Mouse (Mus musculus) MEL (cell line): Measurements from ENCODE around the gene Smurf1. TPM values are rescaled to one million over a fixed set of nuclear protein-coding genes. Genes with fewer than 3 reads are reported as not detected.
A peak's percentile ranks its signal among the peaks of the same experiment; 100 is the strongest.

ENCODE experiments used
- DNase-seq: peaks from one replicate; pipeline ENCODE4 v3.0.0; 2011; ENCODE audit warnings: low read depth, low spot score
- H3K27ac ChIP-seq: 2 replicates; pipeline ENCODE4 v1.5.1; 2012; ENCODE audit warnings: low read depth, mild to moderate bottlenecking, control low read depth, low read length, moderate library complexity; ENCODE audit not compliant: control insufficient read depth
- H3K27me3 ChIP-seq, 2 experiments: fragments of 150-350 bp in 1 of 2; sonication (generic) in 1 of 2; 2 replicates each; pipeline ENCODE4 v1.6.1; 2012; ENCODE audit warnings: low read length in 2 of 2, mild to moderate bottlenecking in 2 of 2, improper control_type of control experiment in 1 of 2, moderate library complexity in 1 of 2; ENCODE audit not compliant: insufficient read depth in 2 of 2, control insufficient read depth in 1 of 2
- H3K36me3 ChIP-seq, 2 experiments: 2 replicates each; pipeline ENCODE4 v1.6.1; 2012 to 2014; ENCODE audit warnings: low read length in 2 of 2, improper control_type of control experiment in 1 of 2, inconsistent platforms in 1 of 2, mild to moderate bottlenecking in 1 of 2; ENCODE audit not compliant: insufficient read depth in 2 of 2, control insufficient read depth in 1 of 2
- H3K4me1 ChIP-seq, 2 experiments: fragments of 150-350 bp in 1 of 2; sonication (generic) in 1 of 2; 2 replicates each; pipeline ENCODE4 v1.6.1; 2012; ENCODE audit warnings: low read length in 2 of 2, improper control_type of control experiment in 1 of 2, mild to moderate bottlenecking in 1 of 2; ENCODE audit not compliant: insufficient read depth in 2 of 2, control insufficient read depth in 1 of 2
- H3K4me3 ChIP-seq, 2 experiments: fragments of 150-350 bp in 1 of 2; sonication (generic) in 1 of 2; 2 replicates each; pipeline ENCODE4 v1.5.1; 2012; ENCODE audit warnings: low read depth in 2 of 2, low read length in 2 of 2, mild to moderate bottlenecking in 2 of 2, moderate library complexity in 2 of 2, control low read depth in 1 of 2, improper control_type of control experiment in 1 of 2; ENCODE audit not compliant: control insufficient read depth in 1 of 2, insufficient read depth in 1 of 2
- H3K79me2 ChIP-seq: 2 replicates; pipeline ENCODE4 v1.6.1; 2012; ENCODE audit warnings: mild to moderate bottlenecking, low read length, moderate library complexity; ENCODE audit not compliant: control insufficient read depth, poor library complexity, insufficient read depth
- H3K9ac ChIP-seq: 2 replicates; pipeline ENCODE4 v1.6.1; 2012; ENCODE audit warnings: low read depth, mild to moderate bottlenecking, control low read depth, low read length, moderate library complexity; ENCODE audit not compliant: control insufficient read depth, poor library complexity, severe bottlenecking
- H3K9me3 ChIP-seq: fragments of 150-350 bp; sonication (generic); replicated peaks from 2 replicates; pipeline ENCODE4 v1.6.1; 2012; ENCODE audit warnings: mild to moderate bottlenecking, low read length, improper control_type of control experiment, moderate library complexity; ENCODE audit not compliant: insufficient read depth
- BHLHE40 ChIP-seq: IDR thresholded peaks from 2 replicates; pipeline ENCODE4 v1.6.1; 2012; ENCODE audit warnings: low read depth, mild to moderate bottlenecking, inconsistent platforms, low read length, improper control_type of control experiment, borderline replicate concordance
- CHD2 ChIP-seq: IDR thresholded peaks from 2 replicates; pipeline ENCODE4 v1.6.1; 2011; ENCODE audit warnings: low read length, improper control_type of control experiment
- CTCF ChIP-seq, 3 experiments: IDR thresholded peaks in 2 of 3; conservative IDR thresholded peaks in 1 of 3; 2 replicates each; pipeline ENCODE4 v1.5.1; 2011 to 2012; ENCODE audit warnings: low read length in 3 of 3, low read depth in 2 of 3, mild to moderate bottlenecking in 2 of 3, improper control_type of control experiment in 1 of 3, inconsistent platforms in 1 of 3, mixed read lengths in 1 of 3, moderate library complexity in 1 of 3; ENCODE audit not compliant: control insufficient read depth in 1 of 3, insufficient read depth in 1 of 3, poor library complexity in 1 of 3, severe bottlenecking in 1 of 3
- E2F4 ChIP-seq: IDR thresholded peaks from 2 replicates; pipeline ENCODE4 v1.6.1; 2011; ENCODE audit warnings: low read depth, low read length, improper control_type of control experiment, borderline replicate concordance
- GABPA ChIP-seq: IDR thresholded peaks from 2 replicates; pipeline ENCODE4 v1.6.1; 2012; ENCODE audit warnings: low read depth, mild to moderate bottlenecking, inconsistent platforms, low read length, improper control_type of control experiment, moderate library complexity
- GATA1 ChIP-seq: IDR thresholded peaks from 2 replicates; pipeline ENCODE4 v1.6.1; 2011; ENCODE audit warnings: low read depth, low read length, improper control_type of control experiment
- MAX ChIP-seq: IDR thresholded peaks from 2 replicates; pipeline ENCODE4 v1.6.1; 2011; ENCODE audit warnings: low read length, improper control_type of control experiment
- MXI1 ChIP-seq: IDR thresholded peaks from 2 replicates; pipeline ENCODE4 v1.6.1; 2011; ENCODE audit warnings: mild to moderate bottlenecking, low read depth, low read length, improper control_type of control experiment
- MYB ChIP-seq: IDR thresholded peaks from 2 replicates; pipeline ENCODE4 v1.6.1; 2011; ENCODE audit warnings: mild to moderate bottlenecking, low read depth, low read length, improper control_type of control experiment
- MYC ChIP-seq: IDR thresholded peaks from 2 replicates; pipeline ENCODE4 v1.6.1; 2011; ENCODE audit warnings: low read depth, mild to moderate bottlenecking, low read length, improper control_type of control experiment, moderate library complexity
- POLR2A ChIP-seq, 2 experiments: IDR thresholded peaks; 2 replicates each; pipeline ENCODE4 v1.6.1; 2011 to 2012; ENCODE audit warnings: low read length in 2 of 2, mild to moderate bottlenecking in 2 of 2, control low read depth in 1 of 2, improper control_type of control experiment in 1 of 2, low read depth in 1 of 2, moderate library complexity in 1 of 2; ENCODE audit not compliant: control insufficient read depth in 1 of 2, insufficient read depth in 1 of 2, poor library complexity in 1 of 2
- POLR2AphosphoS2 ChIP-seq: IDR thresholded peaks from 2 replicates; pipeline ENCODE4 v1.6.1; 2011; ENCODE audit warnings: low read length, improper control_type of control experiment
- RAD21 ChIP-seq: IDR thresholded peaks from 2 replicates; pipeline ENCODE4 v1.6.1; 2011; ENCODE audit warnings: mild to moderate bottlenecking, low read depth, low read length, improper control_type of control experiment
- SIN3A ChIP-seq: IDR thresholded peaks from 2 replicates; pipeline ENCODE4 v1.6.1; 2012; ENCODE audit warnings: low read length, improper control_type of control experiment, inconsistent platforms
- SMC3 ChIP-seq: IDR thresholded peaks from 2 replicates; pipeline ENCODE4 v1.6.1; 2011; ENCODE audit warnings: low read depth, low read length, improper control_type of control experiment
- TAL1 ChIP-seq: IDR thresholded peaks from 2 replicates; pipeline ENCODE4 v1.6.1; 2012; ENCODE audit warnings: mild to moderate bottlenecking, inconsistent platforms, low read length, moderate library complexity, mixed read lengths
- UBTF ChIP-seq: IDR thresholded peaks from 2 replicates; pipeline ENCODE4 v1.6.1; 2012; ENCODE audit warnings: low read depth, mild to moderate bottlenecking, inconsistent platforms, low read length, improper control_type of control experiment, moderate library complexity, borderline replicate concordance; ENCODE audit not compliant: insufficient read depth
- USF1 ChIP-seq: IDR thresholded peaks from 2 replicates; pipeline ENCODE4 v1.6.1; 2014; ENCODE audit warnings: low read depth, mild to moderate bottlenecking, inconsistent platforms, low read length, improper control_type of control experiment, moderate library complexity
- ZMIZ1 ChIP-seq: IDR thresholded peaks from 2 replicates; pipeline ENCODE4 v1.6.1; 2012; ENCODE audit warnings: low read depth, mild to moderate bottlenecking, inconsistent platforms, low read length, improper control_type of control experiment, moderate library complexity
- polyA plus RNA-seq, 2 experiments: library from polyadenylated mRNA; stranded (reverse) in 1 of 2; unstranded in 1 of 2; fragments of >175 nt in 1 of 2; fragments of >200 nt in 1 of 2; gene quantifications; 2 replicates each; pipeline versions ENCODE4 v1.2.1 to v1.2.4; 2012; ENCODE audit warnings: low replicate concordance in 2 of 2, low read depth in 1 of 2; ENCODE audit not compliant: insufficient read length in 2 of 2, insufficient read depth in 1 of 2, missing spikeins in 1 of 2
- total RNA-seq: library from RNA; depleted of rRNA; stranded (reverse); fragments of 300-350 nt; gene quantifications from 2 replicates; pipeline ENCODE4 v1.2.3, GENCODE M21; 2012

Gene Smurf1
- total and polyA plus RNA-seq, 3 experiments = 4.0 to 10.6 TPM; not detected in 1

GRCm38 (mm10) chr5:144978533-144979107, 13.0 kb upstream of the Smurf1 start:
- no peaks in the 10 kb centered on the region for H3K9me3 ChIP-seq
- H3K79me2 ChIP-seq = no peaks in the 10 kb centered on the region
- no peak for DNase-seq
- H3K4me3 ChIP-seq = no peak overlapping the region
- no peak overlapping the region for H3K9ac ChIP-seq
- H3K27ac ChIP-seq = no peak overlapping the region
- H3K4me1 ChIP-seq = no peaks in the 10 kb centered on the region
- no peak for TF ChIP-seq MYC
- no peak for TF ChIP-seq TAL1
- no peak for TF ChIP-seq POLR2A (IDR thresholded peaks at IDR 0.05; ENCODE audit: control insufficient read depth in 1 of 2, insufficient read depth in 1 of 2, low read depth in 1 of 2, low read length in 2 of 2, poor library complexity in 1 of 2)
- no peak for TF ChIP-seq MXI1
- no peak for TF ChIP-seq SIN3A
- TF ChIP-seq MYB = no peak
- no peak for TF ChIP-seq POLR2AphosphoS2
- no peak for TF ChIP-seq CHD2
- no peak for TF ChIP-seq MAX
- no peak for TF ChIP-seq ZMIZ1
- TF ChIP-seq E2F4 = no peak
- TF ChIP-seq USF1 = no peak
- no peak for TF ChIP-seq GATA1
- TF ChIP-seq GABPA = no peak
- TF ChIP-seq UBTF = no peak
- H3K36me3 ChIP-seq = no peaks in the 10 kb centered on the region
- H3K27me3 ChIP-seq = no peaks in the 10 kb centered on the region; a peak in 1 of 4 replicates

GRCm38 (mm10) chr5:144971266-144971665, 5.6 kb upstream of the Smurf1 start:
- no peak overlapping the region for H3K4me3 ChIP-seq
- H3K4me1 ChIP-seq = no peaks in the 10 kb centered on the region
- H3K27me3 ChIP-seq = peaks cover 2 to 6% of the 10 kb centered on the region in 2 experiments
- DNase-seq = peak; percentile 23
- no peak overlapping the region for H3K9ac ChIP-seq
- H3K27ac ChIP-seq = no peak overlapping the region
- TF ChIP-seq E2F4 (no peak), RAD21 (peak; percentile 24), SIN3A (no peak), BHLHE40 (no peak), USF1 (no peak), CTCF (IDR thresholded peaks at IDR 0.05 in 2 of 3, conservative IDR thresholded peaks at IDR 0.05 in 1 of 3; ENCODE audit: control insufficient read depth in 1 of 3, insufficient read depth in 1 of 3, low read depth in 2 of 3, low read length in 3 of 3, poor library complexity in 1 of 3, severe bottlenecking in 1 of 3) (peak; percentile 10 to 53 (median 21); a peak in 3 of 6 replicates), CHD2 (no peak), SMC3 (peak; percentile 32; the same call in 1 of the 2 replicates)
- no peaks in the 10 kb centered on the region for H3K9me3 ChIP-seq
- H3K79me2 ChIP-seq = no peaks in the 10 kb centered on the region
- H3K36me3 ChIP-seq = no peaks in the 10 kb centered on the region
